Mouse (Mus musculus): ENCODE data around the gene Tmem208.

- TF ChIP-seq CTCF (IDR thresholded peaks at IDR 0.05; ENCODE audit: low read depth) (peak; percentile 27; the same call in 1 of the 2 replicates), EP300 (optimal IDR thresholded peaks at IDR 0.05) (no peak)
Observed at GRCm38 (mm10) chr8:105306146-105306691, 19.9 kb upstream of the Tmem208 start.

Data from stomach, postnatal 0 days (tissue).